Mouse (Mus musculus) CH12.LX (cell line): ENCODE results near the gene Il18. TPM values are rescaled to one million over a fixed set of nuclear protein-coding genes. Genes with fewer than 3 reads are reported as not detected.

Experiments
- DNase-seq: peaks from one replicate; pipeline ENCODE4 v3.0.0-alpha.2; 2013; ENCODE audit errors: extremely low read depth
- H3K27ac ChIP-seq: 2 replicates; pipeline ENCODE4 v1.5.1; 2012; ENCODE audit warnings: low read depth, mild to moderate bottlenecking, control low read depth, moderate library complexity; ENCODE audit not compliant: insufficient read depth
- H3K27me3 ChIP-seq: replicated peaks from 2 replicates; pipeline ENCODE3; 2012; ENCODE audit warnings: inconsistent platforms
- H3K36me3 ChIP-seq, 2 experiments: replicated peaks in 1 of 2; 2 replicates each; pipeline versions ENCODE3 to v1.6.1; 2012; ENCODE audit warnings: inconsistent platforms in 1 of 2, low read length in 1 of 2, mild to moderate bottlenecking in 1 of 2, mixed read lengths in 1 of 2, moderate library complexity in 1 of 2; ENCODE audit not compliant: control insufficient read depth in 1 of 2, insufficient read depth in 1 of 2
- H3K4me1 ChIP-seq, 2 experiments: 2 replicates each; pipeline ENCODE4 v1.6.1; 2012; ENCODE audit warnings: inconsistent platforms in 1 of 2, moderate library complexity in 1 of 2; ENCODE audit not compliant: insufficient read depth in 2 of 2, control insufficient read depth in 1 of 2
- H3K4me2 ChIP-seq: 2 replicates; pipeline ENCODE4 v1.6.1; 2012; ENCODE audit warnings: low read depth, mild to moderate bottlenecking, control low read depth; ENCODE audit not compliant: poor library complexity, insufficient read depth, severe bottlenecking
- H3K4me3 ChIP-seq, 3 experiments: fragments of 150-350 bp in 1 of 3; sonication (generic) in 1 of 3; replicated peaks in 1 of 3; 2 replicates each; pipeline versions ENCODE3 to v1.5.1; 2011 to 2012; ENCODE audit warnings: low read depth in 2 of 3, low read length in 2 of 3, mild to moderate bottlenecking in 2 of 3, moderate library complexity in 2 of 3, control low read depth in 1 of 3, improper control_type of control experiment in 1 of 3, inconsistent platforms in 1 of 3, mixed read lengths in 1 of 3; ENCODE audit not compliant: poor library complexity in 1 of 3
- H3K79me2 ChIP-seq: replicated peaks from 2 replicates; pipeline ENCODE4 v1.6.1; 2012; ENCODE audit warnings: mild to moderate bottlenecking, moderate library complexity; ENCODE audit not compliant: control insufficient read depth, poor library complexity, insufficient read depth, severe bottlenecking; ENCODE audit errors: extremely low read depth
- H3K9ac ChIP-seq: 2 replicates; pipeline ENCODE4 v1.6.1; 2012; ENCODE audit warnings: low read depth, mild to moderate bottlenecking, control low read depth, moderate library complexity; ENCODE audit not compliant: insufficient read depth
- H3K9me3 ChIP-seq: replicated peaks from 2 replicates; pipeline ENCODE3; 2012; ENCODE audit warnings: low read length, inconsistent platforms, mixed read lengths
- BHLHE40 ChIP-seq: IDR thresholded peaks from 2 replicates; pipeline ENCODE4 v1.6.1; 2011; ENCODE audit warnings: mild to moderate bottlenecking, low read depth, low read length, improper control_type of control experiment
- CHD1 ChIP-seq: IDR thresholded peaks from 2 replicates; pipeline ENCODE4 v1.6.1; 2012; ENCODE audit warnings: low read depth, low read length, improper control_type of control experiment, inconsistent platforms
- CHD2 ChIP-seq: IDR thresholded peaks from 2 replicates; pipeline ENCODE4 v1.6.1; 2011; ENCODE audit warnings: low read length, improper control_type of control experiment
- E2F4 ChIP-seq: IDR thresholded peaks from 2 replicates; pipeline ENCODE4 v1.6.1; 2011; ENCODE audit warnings: low read depth, low read length, improper control_type of control experiment; ENCODE audit not compliant: insufficient replicate concordance
- ELF1 ChIP-seq: IDR thresholded peaks from 2 replicates; pipeline ENCODE4 v1.6.1; 2014; ENCODE audit warnings: low read depth, mild to moderate bottlenecking, inconsistent platforms, low read length, improper control_type of control experiment
- ETS1 ChIP-seq: conservative IDR thresholded peaks from 2 replicates; pipeline ENCODE4 v1.6.1; 2012; ENCODE audit warnings: low read depth, mild to moderate bottlenecking, inconsistent platforms, low read length, improper control_type of control experiment, moderate library complexity
- GABPA ChIP-seq: IDR thresholded peaks from 2 replicates; pipeline ENCODE4 v1.6.1; 2012; ENCODE audit warnings: low read depth, low read length, improper control_type of control experiment, inconsistent platforms; ENCODE audit not compliant: insufficient replicate concordance
- HCFC1 ChIP-seq: IDR thresholded peaks from 2 replicates; pipeline ENCODE4 v1.6.1; 2012; ENCODE audit warnings: low read depth, mild to moderate bottlenecking, inconsistent platforms, low read length, improper control_type of control experiment
- JUN ChIP-seq: IDR thresholded peaks from 2 replicates; pipeline ENCODE4 v1.6.1; 2011; ENCODE audit warnings: low read depth, mild to moderate bottlenecking, low read length, improper control_type of control experiment, moderate library complexity; ENCODE audit not compliant: insufficient read depth
- KAT2A ChIP-seq: IDR thresholded peaks from 2 replicates; pipeline ENCODE4 v1.6.1; 2012; ENCODE audit warnings: low read length, improper control_type of control experiment, inconsistent platforms; ENCODE audit not compliant: insufficient replicate concordance
- MAZ ChIP-seq: IDR thresholded peaks from 2 replicates; pipeline ENCODE4 v1.6.1; 2012; ENCODE audit warnings: low read depth, mild to moderate bottlenecking, inconsistent platforms, low read length, improper control_type of control experiment, moderate library complexity
- MXI1 ChIP-seq: IDR thresholded peaks from 2 replicates; pipeline ENCODE4 v1.6.1; 2011; ENCODE audit warnings: mild to moderate bottlenecking, low read depth, low read length, improper control_type of control experiment
- MYC ChIP-seq: IDR thresholded peaks from 2 replicates; pipeline ENCODE4 v1.6.1; 2011; ENCODE audit warnings: low read depth, mild to moderate bottlenecking, improper control_type of control experiment, low read length
- PAX5 ChIP-seq: IDR thresholded peaks from 2 replicates; pipeline ENCODE4 v1.6.1; 2012; ENCODE audit warnings: low read length, inconsistent platforms, mixed read lengths
- POLR2A ChIP-seq: IDR thresholded peaks from 2 replicates; pipeline ENCODE4 v1.6.1; 2011; ENCODE audit warnings: low read depth, mild to moderate bottlenecking, improper control_type of control experiment, low read length
- POLR2AphosphoS2 ChIP-seq: IDR thresholded peaks from 2 replicates; pipeline ENCODE4 v1.6.1; 2011; ENCODE audit warnings: low read depth, low read length, improper control_type of control experiment
- SIN3A ChIP-seq: IDR thresholded peaks from 2 replicates; pipeline ENCODE4 v1.6.1; 2012; ENCODE audit warnings: low read length, improper control_type of control experiment, inconsistent platforms
- TCF12 ChIP-seq: IDR thresholded peaks from 2 replicates; pipeline ENCODE4 v1.6.1; 2014; ENCODE audit warnings: low read depth, mild to moderate bottlenecking, inconsistent platforms, low read length, improper control_type of control experiment
- UBTF ChIP-seq: IDR thresholded peaks from 2 replicates; pipeline ENCODE4 v1.6.1; 2012; ENCODE audit warnings: low read depth, mild to moderate bottlenecking, inconsistent platforms, low read length, improper control_type of control experiment, moderate library complexity
- USF1 ChIP-seq: IDR thresholded peaks from 2 replicates; pipeline ENCODE4 v1.6.1; 2014; ENCODE audit warnings: low read depth, mild to moderate bottlenecking, inconsistent platforms, low read length, improper control_type of control experiment
- USF2 ChIP-seq: conservative IDR thresholded peaks from 2 replicates; pipeline ENCODE4 v1.6.1; 2011; ENCODE audit warnings: low read depth, low read length, improper control_type of control experiment
- ZC3H11A ChIP-seq: IDR thresholded peaks from 2 replicates; pipeline ENCODE4 v1.6.1; 2012; ENCODE audit warnings: low read depth, mild to moderate bottlenecking, inconsistent platforms, low read length, improper control_type of control experiment
- ZMIZ1 ChIP-seq: IDR thresholded peaks from 2 replicates; pipeline ENCODE4 v1.6.1; 2012; ENCODE audit warnings: low read depth, mild to moderate bottlenecking, inconsistent platforms, low read length, improper control_type of control experiment
- ZNF384 ChIP-seq: IDR thresholded peaks from 2 replicates; pipeline ENCODE4 v1.6.1; 2012; ENCODE audit warnings: low read depth, low read length, improper control_type of control experiment, inconsistent platforms
- dilution Hi-C: fragments of 300-500 bp; cut with MboI; formaldehyde crosslinking; loops from 2 replicates; pipeline ENCODE4 v1.14.3; 2020; ENCODE audit warnings: low sequenced_read_pairs; ENCODE audit not compliant: extremely low pct_unique_long_range_greater_than_20kb, extremely low pct_ligation_motif_present
- in situ Hi-C: fragments of 300-500 bp; cut with MboI; formaldehyde crosslinking; loops from 3 replicates; pipeline ENCODE4 v1.14.3; 2019; ENCODE audit warnings: low sequenced_read_pairs, low pct_ligation_motif_present, low pct_unique_long_range_greater_than_20kb, mixed read lengths
- polyA plus RNA-seq: library from polyadenylated mRNA; unstranded; fragments of >175 nt; gene quantifications from 2 replicates; pipeline ENCODE4 v1.2.1, GENCODE M21; 2012; ENCODE audit warnings: low read depth; ENCODE audit not compliant: insufficient read length
- total RNA-seq, 2 experiments: library from RNA; depleted of rRNA; stranded (reverse); fragments of 300-350 nt in 1 of 2; fragments of >200 nt in 1 of 2; gene quantifications; 2 replicates each; pipeline ENCODE4 v1.2.3; 2012 to 2014

Il18 gene
- total and polyA plus RNA-seq, 3 experiments = 0.56 to 0.98 (median 0.59) TPM

DNA sequence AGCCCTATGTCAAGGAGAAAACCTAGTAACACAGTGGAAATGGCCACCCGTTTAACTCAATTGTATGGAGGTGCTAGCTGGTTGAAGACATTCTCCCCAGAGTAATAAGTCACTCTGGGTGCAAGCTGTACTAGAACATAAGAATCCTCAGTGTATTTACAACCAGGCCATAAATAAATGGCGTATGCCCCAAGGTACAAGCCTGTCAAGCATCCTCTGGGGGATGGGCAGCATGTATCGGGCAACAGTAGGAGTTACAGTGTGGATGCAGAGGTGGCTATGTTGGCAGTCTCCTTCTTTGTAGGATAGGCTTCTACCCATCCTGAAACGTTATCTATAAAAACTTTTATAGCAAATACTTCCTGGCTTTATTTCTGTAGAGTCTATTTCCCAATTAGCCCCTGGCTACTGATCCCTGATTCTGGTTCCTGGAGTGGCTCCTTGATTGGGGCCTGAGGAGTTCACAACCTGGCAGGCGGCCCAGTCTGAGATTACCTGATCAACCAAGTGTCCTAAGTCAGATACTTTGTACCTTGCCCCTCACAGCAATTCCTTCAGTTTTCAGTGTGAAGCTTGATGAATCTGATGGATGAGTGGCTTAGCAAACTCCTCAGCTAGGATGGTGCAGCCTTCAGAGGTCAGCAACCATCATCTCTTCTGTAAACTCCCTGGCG lies 30.7 kb downstream of the Il18 start:
- in situ Hi-C loops = loop anchor here (5.0 kb wide), 1 partner anchor 48 kb away; no protein-coding TSS in a partner anchor
- Histone ChIP-seq H3K36me3 (no peaks in the 10 kb centered on the region), H3K27ac (no peak overlapping the region), H3K4me2 (no peak overlapping the region), H3K79me2 (no peaks in the 10 kb centered on the region), H3K9me3 (no peaks in the 10 kb centered on the region), H3K4me3 (no peak overlapping the region), H3K9ac (no peak overlapping the region), H3K27me3 (no peaks in the 10 kb centered on the region)
- dilution Hi-C loops = no loop called here
- TF ChIP-seq CHD2 = no peak
- TF ChIP-seq BHLHE40 = no peak
- no peak for TF ChIP-seq TCF12
- no peak for TF ChIP-seq MXI1
- TF ChIP-seq MYC = no peak
- TF ChIP-seq ZMIZ1 = no peak
- no peak for TF ChIP-seq CHD1
- no peak for TF ChIP-seq UBTF
- TF ChIP-seq SIN3A = no peak
- no peak for TF ChIP-seq USF1
- TF ChIP-seq USF2 = no peak
- TF ChIP-seq ZNF384 = no peak
- no peak for TF ChIP-seq POLR2A
- no peak for TF ChIP-seq JUN
- TF ChIP-seq GABPA = no peak
- TF ChIP-seq PAX5 = no peak
- TF ChIP-seq ZC3H11A = no peak
- TF ChIP-seq E2F4 = no peak
- no peak for TF ChIP-seq MAZ
- no peak for TF ChIP-seq HCFC1
- TF ChIP-seq, all 38 proteins: peak for 0
- H3K4me1 ChIP-seq = peaks cover 0 to 4% of the 10 kb centered on the region in 2 experiments; a peak in 2 of 4 replicates
- DNase-seq = no peak

DNA sequence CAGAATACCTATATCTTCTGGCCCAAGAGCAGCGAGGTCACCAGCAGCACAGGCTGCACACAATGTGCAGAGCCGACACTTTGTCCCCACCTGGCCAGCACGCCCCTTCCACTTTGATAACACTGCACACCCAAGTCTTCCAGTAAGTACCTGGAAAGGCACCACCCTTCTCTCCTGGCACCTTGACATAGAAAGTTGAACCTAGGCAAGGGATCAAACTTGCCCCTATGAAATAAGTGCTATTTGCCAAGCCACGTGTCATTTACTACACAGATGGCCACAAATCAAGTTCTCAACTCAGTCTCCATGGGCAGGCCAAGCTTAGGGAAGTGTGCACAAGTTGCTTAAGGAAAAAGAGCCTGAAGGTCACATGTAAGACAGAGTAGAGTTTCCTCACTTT lies 32.3 kb downstream of the Il18 start:
- DNase-seq = no peak
- dilution Hi-C loops (no loop called here), in situ Hi-C loops (loop anchor here (5.0 kb wide), 1 partner anchor 50 kb away; no protein-coding TSS in a partner anchor)
- Histone ChIP-seq H3K4me3 (no peak overlapping the region), H3K9me3 (no peaks in the 10 kb centered on the region), H3K27ac (no peak overlapping the region), H3K4me2 (no peak overlapping the region), H3K27me3 (no peaks in the 10 kb centered on the region), H3K36me3 (no peaks in the 10 kb centered on the region), H3K9ac (no peak overlapping the region), H3K79me2 (no peaks in the 10 kb centered on the region), H3K4me1 (peaks cover 5 to 16% of the 10 kb centered on the region in 2 experiments)
- TF ChIP-seq TCF12 (no peak), ZNF384 (no peak), POLR2A (no peak), POLR2AphosphoS2 (no peak), KAT2A (no peak), ELF1 (no peak), MYC (no peak), MAZ (no peak), ETS1 (no peak)
